Mouse (Mus musculus) heart, postnatal 36 days (tissue): ENCODE data around the gene Brinp3. TPM values are rescaled to one million over a fixed set of nuclear protein-coding genes. Genes with fewer than 3 reads are reported as not detected.

ENCODE experiments used
- DNase-seq, 2 experiments: peaks; one replicate each; pipeline ENCODE4 v3.0.0; 2021 to 2022
- intact Hi-C: fragments of 180-260 bp; cut with DNase I; formaldehyde crosslinking; loops from one replicate; pipeline ENCODE4 v1.15.1; 2025
- total RNA-seq, 2 experiments: library from RNA; stranded (reverse); gene quantifications; 2 replicates each; pipeline ENCODE4 v1.2.3; 2021

Brinp3 gene
- total RNA-seq, 2 experiments from 2014 or later = not detected

DNA sequence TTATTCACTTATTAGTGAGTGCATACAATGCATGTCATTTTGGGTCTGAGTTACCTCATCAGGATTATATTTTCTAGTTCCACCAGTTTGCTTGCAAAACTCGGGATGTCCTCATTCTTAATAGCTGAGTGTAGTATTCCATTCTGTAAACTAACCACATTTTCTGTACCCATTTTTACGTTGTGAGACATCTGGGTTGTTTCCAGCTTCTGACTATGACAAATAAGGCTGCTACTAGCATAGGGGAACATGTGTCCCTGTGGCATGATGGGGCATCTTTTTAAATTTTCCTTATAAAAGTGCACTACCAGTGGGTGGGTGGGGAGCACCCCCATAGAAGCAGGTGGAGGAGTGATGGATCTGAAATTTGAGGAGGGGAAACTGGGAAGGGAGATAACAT, 292.7 kb downstream of the Brinp3 start:
- intact Hi-C loops = no loop called here
- no peak for DNase-seq

DNA sequence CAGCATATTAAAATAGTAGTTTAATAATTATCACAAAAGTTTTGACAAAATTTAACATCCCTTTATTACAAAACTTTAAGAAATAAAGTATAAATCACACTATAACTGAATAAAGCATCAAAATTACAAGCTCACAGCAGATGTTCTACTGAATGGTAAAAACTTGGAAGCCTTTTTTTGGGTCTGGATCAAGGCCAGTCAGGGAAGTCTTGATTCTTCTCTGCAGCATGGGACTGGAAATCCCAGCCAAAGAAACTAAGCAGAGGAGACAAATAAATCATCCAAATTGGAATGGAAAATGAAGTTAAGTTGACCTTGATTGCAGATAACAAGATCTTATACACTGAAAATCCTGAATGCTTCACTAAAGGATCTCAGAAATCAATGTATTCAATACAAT, 298.3 kb downstream of the Brinp3 start:
- no peak for DNase-seq
- intact Hi-C loops = no loop called here

DNA sequence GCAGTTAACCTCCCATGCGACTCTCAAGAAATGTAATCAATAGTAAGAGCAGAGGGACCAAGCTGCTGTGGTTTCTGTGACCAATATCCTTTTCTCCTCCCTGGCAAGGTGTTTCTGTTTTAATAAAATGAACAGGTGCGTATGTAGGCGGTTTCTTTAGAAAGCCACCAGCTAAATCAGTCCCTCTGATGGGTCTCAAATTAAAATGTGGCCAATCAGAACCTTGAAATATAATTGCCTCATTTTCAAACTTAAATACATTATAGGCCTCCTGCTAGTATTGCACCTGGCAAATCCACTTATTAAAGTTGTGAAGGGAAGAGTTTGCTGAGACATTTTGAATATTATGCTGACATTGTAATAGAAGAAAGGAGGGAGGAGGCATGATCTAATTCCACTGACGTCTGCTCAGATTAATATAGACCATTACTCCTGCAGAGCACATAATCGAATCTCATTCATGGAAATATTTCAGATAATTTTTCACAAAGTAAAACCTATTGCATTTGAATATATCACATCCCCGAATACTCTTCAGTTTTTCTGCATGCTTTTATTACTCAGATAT, 305.5 kb downstream of the Brinp3 start:
- DNase-seq = no peak
- intact Hi-C loops = no loop called here

DNA sequence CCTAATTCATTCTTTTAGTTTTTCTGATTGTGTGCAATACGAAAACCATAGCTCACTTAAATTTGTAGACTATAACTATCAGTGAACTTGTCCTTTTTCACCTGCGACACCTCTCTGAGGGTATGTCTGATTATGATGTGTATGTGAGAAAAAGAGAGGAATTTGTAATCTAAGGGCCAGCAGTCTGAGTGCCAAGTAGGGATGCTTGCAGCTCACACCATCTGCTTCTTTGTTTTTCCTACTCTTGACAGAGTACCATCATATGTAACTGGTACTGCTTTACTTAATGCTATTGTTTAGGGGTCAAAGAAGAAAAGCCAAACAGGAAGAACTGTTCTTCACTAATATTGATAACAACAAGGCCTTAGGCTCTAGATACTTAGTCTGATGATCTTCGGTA, 307.3 kb downstream of the Brinp3 start:
- DNase-seq = no peak
- intact Hi-C loops = no loop called here

DNA sequence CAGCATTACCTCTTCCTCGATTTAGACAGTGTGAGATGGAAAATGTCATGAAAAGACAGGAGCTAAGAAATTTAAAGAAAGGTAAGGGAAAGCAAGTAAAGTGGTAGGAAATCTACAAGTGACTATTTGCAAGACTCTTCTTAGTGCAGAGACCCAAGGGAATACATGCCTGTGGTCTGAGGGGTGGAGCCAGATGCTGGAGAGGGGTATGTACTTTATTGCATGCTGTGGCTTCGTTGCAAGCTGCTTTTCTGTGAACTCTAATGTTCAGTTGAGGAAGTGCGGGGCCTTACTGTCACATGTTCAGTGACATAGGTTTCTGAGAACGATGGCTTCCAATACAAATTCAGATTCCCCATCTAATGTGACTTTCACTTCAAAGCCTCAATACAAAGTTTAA, 313.2 kb downstream of the Brinp3 start:
- intact Hi-C loops = no loop called here
- no peak for DNase-seq

DNA sequence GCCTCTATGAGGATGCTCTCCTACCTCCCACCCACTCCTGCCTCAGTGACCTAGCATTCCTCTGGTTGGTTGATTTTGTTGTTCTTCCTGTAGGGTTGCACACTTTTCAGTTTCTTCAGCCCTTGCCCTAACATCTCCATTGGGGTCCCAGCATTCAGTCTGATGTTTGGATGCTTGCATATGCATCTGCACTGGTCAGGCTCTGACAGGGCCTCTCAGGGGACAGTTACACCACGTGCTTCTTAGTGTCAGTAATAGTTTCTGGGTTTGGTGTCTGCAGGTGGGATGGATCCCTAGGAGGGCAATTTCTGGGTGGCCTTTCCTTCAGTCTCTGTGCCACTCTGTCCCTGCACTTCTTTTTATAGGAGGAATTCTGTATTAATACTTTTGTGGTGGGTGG, 339.3 kb downstream of the Brinp3 start:
- intact Hi-C loops = no loop called here
- DNase-seq = no peak

DNA sequence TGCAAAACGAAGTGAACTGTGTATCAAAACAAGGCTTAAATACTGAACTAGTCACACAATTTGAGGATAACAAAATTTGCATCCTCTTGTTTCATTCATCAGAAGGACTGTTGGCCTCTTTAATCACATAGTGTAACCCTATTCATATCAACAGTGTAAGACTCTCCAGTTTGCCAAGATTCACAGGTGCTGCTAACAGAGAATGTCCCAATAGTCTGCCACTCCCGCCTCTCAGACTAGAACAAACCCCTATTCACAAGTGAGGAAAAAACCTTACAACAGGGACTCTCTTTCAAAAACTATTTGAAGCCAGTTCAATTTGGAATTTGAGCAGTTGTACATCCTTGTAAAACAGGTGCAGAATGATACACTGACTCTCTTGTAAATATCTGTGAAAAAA, 349.5 kb downstream of the Brinp3 start:
- DNase-seq = no peak
- intact Hi-C loops = no loop called here

DNA sequence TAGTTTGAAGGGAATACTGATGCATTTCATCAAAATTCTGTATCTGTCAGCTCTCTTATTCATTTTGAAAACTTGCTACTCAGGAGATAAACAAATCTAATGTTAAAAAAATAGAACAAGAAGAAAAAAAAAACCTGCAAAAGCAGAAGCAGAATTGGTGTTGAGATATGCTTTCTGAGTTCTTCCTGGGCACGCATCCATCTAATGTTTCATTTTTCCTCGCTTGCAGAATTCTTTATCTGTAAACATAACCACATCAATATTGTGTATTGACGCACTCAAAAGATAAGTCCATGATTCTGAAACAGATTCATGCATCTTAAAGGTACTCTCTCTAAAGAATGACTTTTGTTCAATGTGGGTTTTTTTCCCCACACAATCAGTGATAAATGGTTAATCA, 354.3 kb downstream of the Brinp3 start:
- intact Hi-C loops = no loop called here
- DNase-seq = no peak

DNA sequence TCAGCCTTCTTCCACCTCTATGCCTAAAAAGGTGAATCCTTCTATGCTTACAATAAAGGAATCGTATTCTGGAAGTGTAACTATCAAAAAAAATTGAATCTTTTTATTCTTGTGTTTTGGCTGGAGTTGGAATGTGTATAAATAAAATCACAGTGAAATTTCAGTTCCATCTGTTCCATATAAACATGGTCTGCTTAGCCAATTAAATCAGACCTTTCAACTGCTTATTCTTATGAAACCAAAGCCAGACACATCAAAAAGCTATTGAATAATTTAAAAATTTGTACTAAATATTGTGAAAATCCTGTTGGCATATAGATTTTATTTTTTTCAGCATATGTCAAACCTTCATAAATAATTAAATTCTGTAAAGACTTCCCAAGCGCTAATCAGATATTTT, 355.6 kb downstream of the Brinp3 start:
- intact Hi-C loops = no loop called here
- DNase-seq = no peak

DNA sequence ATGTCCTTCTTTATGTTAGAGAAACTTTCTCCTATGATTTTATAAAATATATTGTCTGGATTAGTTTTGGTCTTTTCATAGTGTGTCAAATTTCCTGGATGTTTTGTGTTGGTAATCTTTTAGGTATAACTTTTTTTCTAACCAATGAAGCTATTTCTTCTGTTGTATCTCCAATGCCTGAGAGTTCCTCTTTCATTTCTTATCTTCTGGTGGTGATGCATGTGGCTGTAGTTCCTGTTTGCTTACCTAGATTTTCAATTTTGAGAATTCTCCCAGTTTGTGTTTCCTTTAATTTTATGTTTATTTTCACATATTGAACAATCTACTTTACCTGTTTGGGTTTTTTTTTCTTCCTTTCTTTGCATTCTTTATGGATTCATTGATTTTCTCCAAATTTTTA, 404.1 kb downstream of the Brinp3 start:
- no peak for DNase-seq
- intact Hi-C loops = no loop called here

DNA sequence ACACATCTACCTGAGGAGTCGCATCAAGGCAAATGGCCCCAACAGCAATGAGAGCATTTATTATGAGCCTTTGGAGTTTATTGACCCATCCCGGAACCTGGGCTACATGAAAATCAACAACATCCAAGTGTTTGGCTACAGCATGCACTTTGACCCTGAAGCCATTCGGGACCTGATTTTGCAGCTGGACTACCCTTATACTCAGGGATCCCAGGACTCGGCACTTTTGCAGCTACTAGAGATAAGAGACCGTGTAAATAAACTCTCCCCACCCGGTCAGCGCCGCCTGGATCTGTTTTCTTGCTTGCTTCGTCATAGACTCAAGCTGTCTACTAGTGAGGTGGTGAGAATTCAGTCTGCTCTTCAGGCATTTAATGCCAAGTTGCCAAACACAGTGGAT, 407.1 kb downstream of the Brinp3 start:
- intact Hi-C loops = no loop called here
- no peak for DNase-seq

DNA sequence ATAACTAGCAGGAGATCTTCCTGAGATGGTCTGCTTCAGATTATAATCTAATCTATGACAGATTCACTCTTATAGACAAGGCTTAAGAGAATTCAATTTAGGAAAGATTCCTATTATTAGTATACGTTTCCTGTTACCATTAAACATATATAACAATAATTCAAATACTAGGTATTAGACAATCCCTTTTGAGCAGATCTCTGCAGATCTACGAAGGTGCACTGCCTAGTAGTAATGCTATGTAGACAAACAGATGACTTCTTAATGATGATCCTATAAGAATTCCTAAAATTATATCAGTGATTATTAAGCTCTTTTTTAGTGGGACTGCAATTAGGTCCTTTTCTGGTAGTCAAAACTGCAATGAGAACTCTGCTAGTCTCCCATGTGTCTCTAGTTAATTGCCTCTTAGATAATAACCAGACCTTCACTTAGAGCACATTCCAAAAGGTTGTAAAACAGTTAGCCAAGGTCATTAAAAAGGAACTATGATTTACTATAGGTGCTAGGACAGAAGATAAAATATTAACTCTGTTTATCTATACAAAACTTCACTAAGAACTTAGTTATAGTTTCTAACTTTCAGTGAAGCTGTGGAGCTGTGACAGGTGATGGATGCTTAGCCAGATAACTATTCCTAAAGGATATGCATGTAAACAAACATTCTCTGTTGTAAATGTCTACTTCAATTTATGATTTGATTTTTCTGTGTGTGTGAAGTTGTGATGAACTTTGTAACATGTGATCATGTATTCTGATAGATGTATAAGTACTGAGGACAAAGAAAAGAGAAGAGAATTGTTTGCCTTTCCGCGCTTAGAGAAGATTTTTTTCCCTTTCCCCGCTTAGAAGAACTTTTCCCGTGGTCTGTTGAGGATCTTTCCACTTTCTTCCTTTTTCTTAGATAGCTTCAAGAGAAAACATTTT, 445.2 kb downstream of the Brinp3 start:
- no peak for DNase-seq
- intact Hi-C loops = no loop called here
